Mouse (Mus musculus): Measurements from ENCODE around the gene Dcdc2a.

The Dcdc2a gene

GRCm38 (mm10) chr13:25098578-25098977, 42.8 kb downstream of the Dcdc2a start:
- no peak for DNase-seq

- DNase-seq: peak; percentile 7
These were observed 43.7 kb downstream of the Dcdc2a start for GRCm38 (mm10) chr13:25099508-25099907.

- DNase-seq: no peak
These were observed 44.8 kb downstream of the Dcdc2a start for GRCm38 (mm10) chr13:25100581-25100980.

- no peak for DNase-seq
These were observed 49.9 kb downstream of the Dcdc2a start for GRCm38 (mm10) chr13:25105671-25106070.

GRCm38 (mm10) chr13:25106740-25107139, 50.9 kb downstream of the Dcdc2a start:
- DNase-seq: no peak

GRCm38 (mm10) chr13:25108353-25108752, 52.5 kb downstream of the Dcdc2a start:
- no peak for DNase-seq

GRCm38 (mm10) chr13:25110592-25111095, 54.8 kb downstream of the Dcdc2a start:
- DNase-seq: no peak

- peak; percentile 82 for DNase-seq
These were observed 59.7 kb downstream of the Dcdc2a start for GRCm38 (mm10) chr13:25115429-25115881.

- peak; percentile 39 for DNase-seq
These were observed 60.2 kb downstream of the Dcdc2a start for GRCm38 (mm10) chr13:25115971-25116370.

- DNase-seq: peak; percentile 14
These were observed 67.0 kb downstream of the Dcdc2a start for GRCm38 (mm10) chr13:25122740-25123335.

- DNase-seq: peak; percentile 62
These were observed 71.4 kb downstream of the Dcdc2a start for GRCm38 (mm10) chr13:25127216-25127615.

GRCm38 (mm10) chr13:25127806-25128205, 72.0 kb downstream of the Dcdc2a start:
- peak; percentile 25 for DNase-seq

GRCm38 (mm10) chr13:25128766-25129165, 73.0 kb downstream of the Dcdc2a start:
- peak; percentile 25 for DNase-seq

- no peak for DNase-seq
These were observed 87.3 kb downstream of the Dcdc2a start for GRCm38 (mm10) chr13:25143066-25143465.

- no peak for DNase-seq
These were observed 88.3 kb downstream of the Dcdc2a start for GRCm38 (mm10) chr13:25144093-25144492.

- DNase-seq: no peak
These were observed 90.4 kb downstream of the Dcdc2a start for GRCm38 (mm10) chr13:25146232-25146631.

- DNase-seq: no peak
These were observed 94.5 kb downstream of the Dcdc2a start for GRCm38 (mm10) chr13:25150154-25150781.

GRCm38 (mm10) chr13:25150861-25151260, 95.1 kb downstream of the Dcdc2a start:
- no peak for DNase-seq

- no peak for DNase-seq
These were observed 104.1 kb downstream of the Dcdc2a start for GRCm38 (mm10) chr13:25159917-25160316.

- DNase-seq: no peak
These were observed 105.0 kb downstream of the Dcdc2a start for GRCm38 (mm10) chr13:25160804-25161203.

GRCm38 (mm10) chr13:25162594-25162993, 106.8 kb downstream of the Dcdc2a start:
- DNase-seq: no peak

GRCm38 (mm10) chr13:25168891-25169290, 113.1 kb downstream of the Dcdc2a start:
- no peak for DNase-seq

GRCm38 (mm10) chr13:25177835-25178234, 122.0 kb downstream of the Dcdc2a start:
- DNase-seq: no peak

GRCm38 (mm10) chr13:25178236-25179001, 122.6 kb downstream of the Dcdc2a start:
- no peak for DNase-seq

Data from right cerebral cortex, adult 18-20 months (tissue).